Mouse (Mus musculus) lung, adult 2 months (tissue): ENCODE measurements around the gene Irx1.

Experiments used
- CTCF ChIP-seq: fragments of 200-500 bp; IDR thresholded peaks from 2 replicates; pipeline ENCODE4 v1.5.1; 2011; ENCODE audit warnings: mild to moderate bottlenecking, low read length, control low read depth; ENCODE audit not compliant: insufficient read depth
- POLR2A ChIP-seq: fragments of 200-500 bp; IDR thresholded peaks from 2 replicates; pipeline ENCODE4 v1.6.1; 2011; ENCODE audit warnings: low read depth, mild to moderate bottlenecking, control low read depth, low read length, borderline replicate concordance; ENCODE audit errors: extremely low read depth

DNA sequence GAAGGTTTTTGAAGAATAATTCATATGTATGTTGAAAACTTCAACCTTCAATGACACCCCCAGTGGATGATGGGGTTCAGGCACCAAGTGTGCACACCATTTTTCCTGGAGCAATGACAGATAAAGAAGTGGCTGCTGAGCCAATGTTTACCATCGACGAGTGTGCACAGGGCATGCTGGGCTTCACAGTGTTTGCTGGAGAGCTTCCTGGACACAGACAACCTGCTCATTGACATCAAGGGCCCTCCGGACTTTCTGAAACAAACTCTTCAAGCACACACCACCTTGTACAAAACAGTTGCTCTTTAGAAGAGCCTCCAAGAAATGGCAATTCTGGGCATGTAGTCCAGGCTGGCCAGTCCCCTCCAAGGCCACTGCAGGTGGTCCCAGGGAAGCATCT, 12.2 kb upstream of the Irx1 start:
- TF ChIP-seq CTCF (no peak), POLR2A (no peak)
